Mouse (Mus musculus) urinary bladder, postnatal 14 days (tissue): Measurements from ENCODE around the gene Cry2.
A peak's percentile ranks its signal among the peaks of the same experiment; 100 is the strongest.
"Not testable (repeated sequence)": the region's sequence is repeated elsewhere in the genome, so short reads cannot be mapped to it uniquely, and the experiment has no call there.

Experiments
- DNase-seq: peaks from one replicate; pipeline ENCODE4 v3.0.0; 2021; ENCODE audit warnings: low spot score

The Cry2 gene

GRCm38 (mm10) chr2:92421723-92422387, 12.0 kb downstream of the Cry2 start:
- no peak for DNase-seq

DNA sequence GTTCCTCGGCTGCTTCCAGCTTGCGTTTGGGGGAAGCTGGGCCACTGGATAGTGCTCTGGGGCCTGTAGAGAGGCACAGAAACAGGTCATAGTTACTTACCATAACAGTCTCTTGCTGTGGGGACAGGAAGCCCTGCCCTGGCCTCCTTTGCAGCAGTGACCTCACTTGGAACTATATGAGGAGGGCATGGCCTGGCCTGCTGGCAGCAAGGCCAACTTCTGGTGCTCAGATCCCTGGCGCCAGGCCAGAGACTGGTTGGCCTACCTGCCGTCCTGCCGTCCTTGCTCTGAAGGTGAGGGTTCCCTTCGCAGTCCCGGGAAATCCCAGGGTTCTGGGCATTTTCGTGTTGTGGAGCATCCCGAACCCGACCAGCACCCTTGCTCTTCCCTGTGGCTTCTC, 22.1 kb downstream of the Cry2 start:
- no peak for DNase-seq

DNA sequence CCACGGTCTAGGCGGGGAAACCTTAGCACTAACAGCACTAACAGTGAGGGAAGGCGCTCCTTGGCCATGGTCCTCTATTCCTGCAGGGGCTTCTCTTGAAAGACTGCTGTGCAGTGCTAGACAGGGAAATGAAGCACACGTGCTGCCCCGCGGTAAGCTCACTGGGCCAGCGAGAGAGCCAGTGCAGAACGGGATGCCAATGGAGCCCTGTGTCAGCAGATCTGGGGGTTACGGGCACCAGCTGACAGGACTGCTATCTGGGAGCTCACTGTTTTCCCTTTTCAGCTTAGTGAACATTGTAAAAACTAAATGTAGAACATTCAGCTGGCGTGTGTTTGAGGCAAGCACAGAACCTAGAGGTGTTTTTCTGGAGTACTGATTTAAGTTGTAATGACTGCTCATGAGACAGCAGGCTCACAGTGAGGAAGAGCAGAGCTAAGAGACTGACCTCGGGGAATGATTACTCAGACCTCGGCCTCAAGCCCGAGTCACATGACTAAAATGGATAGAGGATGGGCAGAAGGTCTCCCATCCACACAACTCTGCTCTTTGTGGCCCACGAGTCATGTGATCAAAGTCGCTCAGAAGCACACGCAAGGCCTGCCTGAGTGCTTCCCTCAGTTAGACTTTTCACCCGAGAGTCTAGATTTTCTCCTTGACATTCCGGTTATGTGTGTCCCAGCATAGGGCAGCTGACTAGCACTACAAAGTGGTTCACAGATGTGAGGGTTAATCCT, 25.4 kb downstream of the Cry2 start:
- DNase-seq, result no peak

DNA sequence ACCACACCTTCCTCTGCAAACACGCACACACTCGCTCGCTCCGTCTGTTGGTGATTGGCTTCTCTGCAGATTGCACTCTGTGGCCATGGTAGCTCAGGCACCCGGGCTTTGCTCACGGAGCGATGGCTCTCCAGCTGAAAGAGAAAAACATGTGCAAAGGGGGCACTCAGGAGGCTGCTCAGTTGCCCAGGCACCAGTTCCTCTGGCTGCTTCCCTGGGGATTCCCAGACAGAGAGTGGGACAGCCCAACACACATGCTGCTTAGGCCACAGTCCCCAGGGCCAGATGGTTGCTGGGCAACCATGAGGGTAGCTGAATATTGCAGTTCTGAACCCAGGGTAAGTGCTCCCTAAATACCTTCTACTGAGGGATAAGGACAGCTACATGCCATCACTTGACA, 28.2 kb downstream of the Cry2 start:
- no peak for DNase-seq

DNA sequence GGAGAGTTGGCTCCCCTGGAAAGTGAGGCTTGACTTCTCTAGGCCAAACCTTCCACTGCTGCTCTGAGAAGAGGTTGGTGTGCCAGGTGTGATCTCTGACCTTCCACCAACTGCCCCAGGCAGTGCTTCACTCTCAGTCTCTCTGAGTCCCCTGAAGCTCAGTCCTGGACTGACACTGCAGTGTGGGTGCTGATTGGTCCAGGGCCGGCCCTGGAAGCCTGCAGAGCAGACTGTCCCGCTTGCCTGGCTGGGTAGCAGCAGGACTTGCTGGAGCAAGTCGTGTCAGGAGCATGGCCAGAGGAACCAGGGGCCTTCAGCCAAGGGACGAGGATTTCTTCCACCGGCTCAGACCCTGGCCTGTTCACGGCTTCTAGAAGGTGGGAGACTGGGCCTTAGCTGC, 29.1 kb downstream of the Cry2 start:
- DNase-seq, result no peak

GRCm38 (mm10) chr2:92403776-92404319, 30.0 kb downstream of the Cry2 start:
- no peak for DNase-seq

- DNase-seq, result no peak
These were observed 31.1 kb downstream of the Cry2 start for GRCm38 (mm10) chr2:92402591-92403326.

GRCm38 (mm10) chr2:92401091-92401561, 32.7 kb downstream of the Cry2 start, which contains the start of gene Mapk8ip1:
Mapk8ip1 (minus strand) TSS chr2:92401263.
- DNase-seq, result no peak

GRCm38 (mm10) chr2:92400682-92401081, 33.2 kb downstream of the Cry2 start:
- no peak for DNase-seq

DNA sequence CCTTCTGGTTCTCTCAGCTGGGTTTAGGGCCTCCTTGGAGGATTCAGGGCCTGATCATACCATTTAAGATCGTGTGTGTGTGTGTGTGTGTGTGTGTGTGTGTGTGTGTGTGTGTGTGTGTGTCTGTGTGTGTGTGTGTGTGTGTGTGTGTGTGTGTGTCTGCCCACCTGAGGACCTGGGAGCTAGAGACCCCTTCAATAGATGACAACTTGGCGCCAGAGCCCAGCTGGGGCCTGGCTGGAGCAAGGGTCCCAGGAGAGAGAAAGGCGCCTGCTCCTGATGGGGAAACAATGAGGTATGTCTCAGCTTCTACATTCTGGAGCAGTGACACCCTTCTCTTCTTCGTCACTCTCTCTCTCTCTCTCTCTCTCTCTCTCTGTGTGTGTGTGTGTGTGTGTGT, 34.0 kb downstream of the Cry2 start:
- DNase-seq, result not testable (repeated sequence)

- no peak for DNase-seq
These were observed 36.4 kb downstream of the Cry2 start for GRCm38 (mm10) chr2:92397436-92397835.

GRCm38 (mm10) chr2:92395535-92395934, 38.3 kb downstream of the Cry2 start:
- DNase-seq, result no peak

- DNase-seq, result no peak
These were observed 41.3 kb downstream of the Cry2 start for GRCm38 (mm10) chr2:92392318-92393264.

DNA sequence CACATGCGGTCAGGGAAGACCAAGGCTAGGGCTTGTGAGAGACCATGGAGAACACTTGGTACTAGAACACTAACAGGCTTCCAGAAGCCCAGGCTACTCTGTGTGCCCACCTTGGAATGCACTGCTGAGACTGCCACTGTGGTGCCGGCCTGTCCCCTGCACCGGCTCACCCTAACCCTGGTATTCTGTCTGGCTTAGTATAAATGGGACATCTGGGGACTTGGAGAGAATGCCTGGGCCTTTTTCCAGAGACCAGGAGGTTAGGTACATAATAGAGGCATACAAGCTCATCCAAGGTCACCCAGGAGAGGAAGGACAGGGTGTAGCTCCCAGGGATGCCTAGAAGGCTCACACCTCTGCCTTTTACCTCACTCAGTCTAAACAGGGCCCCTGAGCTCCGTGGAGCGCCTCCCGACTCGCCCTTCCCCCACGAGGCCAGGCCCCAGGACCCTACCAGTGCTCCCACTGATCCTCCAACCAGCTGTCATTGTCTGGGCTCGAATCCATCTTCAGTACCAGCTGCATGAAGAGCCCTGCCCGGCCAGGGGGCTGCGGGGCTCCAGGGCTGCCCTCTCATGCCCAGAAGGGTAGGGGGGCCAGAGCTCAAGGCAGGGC, 42.0 kb downstream of the Cry2 start:
- no peak for DNase-seq

DNA sequence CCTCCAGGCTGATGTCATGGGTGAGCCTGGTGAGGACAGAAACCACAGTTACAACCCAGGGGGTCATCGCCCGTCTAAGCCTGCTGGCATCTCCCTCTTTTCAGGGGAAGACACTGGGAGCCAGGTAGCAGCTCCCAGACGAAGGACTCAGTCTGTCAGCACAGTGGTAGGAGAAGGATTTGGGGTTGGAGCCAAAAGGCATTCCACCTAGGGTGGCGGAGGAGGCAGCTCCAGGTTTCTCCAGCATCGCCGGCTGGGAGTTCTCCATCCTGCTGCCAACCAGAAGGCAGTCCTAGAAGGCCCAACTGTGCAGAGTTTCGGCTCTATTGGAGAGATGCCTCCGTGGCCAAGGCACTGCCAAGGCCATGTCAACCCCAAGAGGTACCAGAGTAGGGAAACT, 42.7 kb downstream of the Cry2 start:
- no peak for DNase-seq

- no peak for DNase-seq
These were observed 43.5 kb downstream of the Cry2 start for GRCm38 (mm10) chr2:92390206-92390930.

DNA sequence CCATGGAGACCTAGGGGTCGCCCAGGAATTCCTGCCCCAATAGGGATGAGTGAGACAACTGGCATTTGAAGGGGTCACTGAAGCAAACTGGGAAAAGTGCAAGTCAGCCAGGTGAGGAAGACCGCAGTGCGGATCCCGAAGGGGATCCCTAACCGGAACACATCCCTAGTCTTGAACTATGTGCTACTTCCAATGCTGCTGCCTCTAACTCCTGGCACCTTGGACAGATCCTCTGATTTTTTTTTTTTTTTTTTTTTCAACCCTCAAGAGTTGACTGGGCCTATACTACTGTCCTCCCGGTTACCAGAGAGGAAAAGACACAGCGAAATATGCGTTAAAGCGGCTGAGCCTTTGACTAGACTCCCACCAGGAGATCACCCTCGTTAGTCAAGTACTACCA, 44.2 kb downstream of the Cry2 start:
- DNase-seq, result no peak

DNA sequence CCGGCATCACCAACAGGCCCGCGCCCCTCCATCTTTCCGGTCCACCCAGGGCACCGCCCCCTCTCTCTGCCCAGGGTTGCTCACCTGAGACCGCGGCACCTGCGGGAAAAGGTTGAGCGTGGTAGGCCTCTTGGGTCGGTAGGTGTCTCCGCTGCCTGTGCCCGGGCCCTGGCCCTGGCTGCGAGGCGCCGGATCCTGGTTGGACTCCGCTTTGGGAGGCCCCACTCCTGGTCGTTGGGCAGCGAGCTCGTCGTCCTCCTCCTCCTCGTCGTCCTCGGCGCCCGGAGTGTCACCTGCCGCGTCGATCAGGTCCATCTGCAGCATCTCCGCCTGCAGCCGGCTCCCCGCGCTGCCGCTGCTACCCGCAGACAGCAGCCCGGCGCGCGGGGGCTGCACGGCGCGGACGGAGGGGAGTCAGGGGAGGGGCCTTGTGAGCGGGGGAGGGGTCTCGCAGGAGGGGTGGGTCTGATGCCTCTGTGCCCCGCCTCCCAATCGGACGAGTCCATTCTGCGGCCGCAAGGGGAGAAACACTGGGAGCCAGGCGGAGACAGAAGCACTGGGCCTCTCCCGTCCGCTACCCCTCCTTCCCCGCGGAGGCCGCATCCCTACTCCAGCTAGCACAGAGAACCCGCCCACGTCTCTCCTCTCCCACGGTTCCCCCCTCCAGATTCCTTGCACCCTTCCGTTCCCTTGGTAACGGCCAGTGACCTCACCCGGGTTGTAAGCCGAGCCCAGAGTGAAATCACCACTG, 44.8 kb downstream of the Cry2 start:
- DNase-seq, result peak; percentile 84

DNA sequence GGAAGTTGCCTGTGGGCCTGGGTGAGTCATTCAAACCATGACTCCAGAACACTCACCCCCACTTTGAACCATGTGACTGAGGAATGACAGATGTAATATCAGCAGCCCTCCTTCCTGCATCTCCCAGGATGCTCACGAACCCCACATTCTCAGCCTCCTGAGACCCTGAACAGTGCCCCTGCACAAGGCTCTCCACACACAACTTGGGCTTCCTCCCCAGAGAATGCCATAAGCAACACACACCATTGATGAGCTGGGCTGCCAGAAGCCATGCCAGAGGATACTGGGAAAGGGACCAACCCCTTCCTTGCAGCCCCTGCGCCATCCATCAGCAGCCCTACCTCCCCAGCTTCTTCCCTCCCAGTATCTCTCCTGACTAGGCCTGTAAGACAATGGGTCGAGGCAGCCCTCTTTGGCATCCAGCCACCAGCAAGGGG, 45.7 kb downstream of the Cry2 start:
- no peak for DNase-seq

- DNase-seq, result no peak
These were observed 46.2 kb downstream of the Cry2 start for GRCm38 (mm10) chr2:92387646-92388045.
